Mouse (Mus musculus) activated CD4-positive, CD25-positive, alpha-beta regulatory T cell, adult 4 months (primary cell): ENCODE results near the gene Mob2. TPM values are rescaled to one million over a fixed set of nuclear protein-coding genes. Genes with fewer than 3 reads are reported as not detected.

Experiments
- ATAC-seq: one replicate; pipeline ENCODE4 v1.8.0; 2017
- polyA plus RNA-seq, 2 experiments: library from polyadenylated mRNA; unstranded; fragments of 100-300 nt; shearing (Covaris generic); gene quantifications; one replicate each; pipeline ENCODE4 v1.2.1; 2017

Mob2 gene
- polyA plus RNA-seq, 2 experiments from 2014 or later = 55.7 to 62.4 TPM

GRCm38 (mm10) chr7:142019699-142020098 lies 41.2 kb downstream of the Mob2 start:
- ATAC-seq = no peak

- ATAC-seq = peak; percentile 23
These were observed 44.3 kb downstream of the Mob2 start for GRCm38 (mm10) chr7:142016562-142016961.

GRCm38 (mm10) chr7:142001597-142002340 lies 59.1 kb downstream of the Mob2 start:
- ATAC-seq = no peak

- ATAC-seq = no peak
These were observed 60.2 kb downstream of the Mob2 start for GRCm38 (mm10) chr7:142000661-142001060.

- no peak for ATAC-seq
These were observed 66.7 kb downstream of the Mob2 start for GRCm38 (mm10) chr7:141994121-141994520.

- no peak for ATAC-seq
These were observed 69.7 kb downstream of the Mob2 start for GRCm38 (mm10) chr7:141991183-141991582.

GRCm38 (mm10) chr7:141988314-141988806 lies 72.5 kb downstream of the Mob2 start:
- ATAC-seq = no peak

GRCm38 (mm10) chr7:141981237-141981636 lies 79.6 kb downstream of the Mob2 start:
- ATAC-seq = no peak

GRCm38 (mm10) chr7:141979247-141979646 lies 81.6 kb downstream of the Mob2 start:
- no peak for ATAC-seq

GRCm38 (mm10) chr7:141978003-141978402 lies 82.9 kb downstream of the Mob2 start:
- ATAC-seq = no peak

GRCm38 (mm10) chr7:141972831-141973619 lies 87.8 kb downstream of the Mob2 start:
- ATAC-seq = no peak

- no peak for ATAC-seq
These were observed 94.6 kb downstream of the Mob2 start for GRCm38 (mm10) chr7:141966281-141966680.

GRCm38 (mm10) chr7:141962521-141962920 lies 98.3 kb downstream of the Mob2 start:
- no peak for ATAC-seq

- no peak for ATAC-seq
These were observed 99.4 kb downstream of the Mob2 start for GRCm38 (mm10) chr7:141961491-141961890.

GRCm38 (mm10) chr7:141960926-141961325 lies 99.9 kb downstream of the Mob2 start:
- ATAC-seq = no peak

GRCm38 (mm10) chr7:141959133-141959532 lies 101.7 kb downstream of the Mob2 start:
- ATAC-seq = no peak

Other genes with a start within 250 kb of the Mob2 start
- gene Muc5b, start 222.0 kb downstream of the Mob2 start, polyA plus RNA-seq = not detected
- gene Tollip, start 142.6 kb downstream of the Mob2 start, polyA plus RNA-seq = 10 to 100 TPM; 22.4 to 23.8 TPM
- gene Brsk2, start 111.3 kb downstream of the Mob2 start, polyA plus RNA-seq = under 1 TPM; 0.21 to 0.45 TPM
- gene Dusp8, start 34.8 kb upstream of the Mob2 start, polyA plus RNA-seq = under 1 TPM; 0.09 to 0.16 TPM
- not detected for gene Gm45618, start 59.7 kb upstream of the Mob2 start, polyA plus RNA-seq
- not detected for gene Gm39115, start 75.0 kb upstream of the Mob2 start, polyA plus RNA-seq
- not detected for gene Gm45337, start 83.5 kb upstream of the Mob2 start, polyA plus RNA-seq
- gene Gm29735, start 96.0 kb upstream of the Mob2 start, polyA plus RNA-seq = not detected
- not detected for gene Gm4553, start 104.7 kb upstream of the Mob2 start, polyA plus RNA-seq
- gene Krtap5-2, start 114.9 kb upstream of the Mob2 start, polyA plus RNA-seq = not detected
- not detected for gene Gm10153, start 129.3 kb upstream of the Mob2 start, polyA plus RNA-seq
- not detected for gene Krtap5-3, start 140.3 kb upstream of the Mob2 start, polyA plus RNA-seq
- gene Gm7579, start 150.8 kb upstream of the Mob2 start, polyA plus RNA-seq = not detected
- not detected for gene Krtap5-5, start 168.9 kb upstream of the Mob2 start, polyA plus RNA-seq
- gene Gm40460, start 180.0 kb upstream of the Mob2 start, polyA plus RNA-seq = not detected
- gene Gm2431, start 197.3 kb upstream of the Mob2 start, polyA plus RNA-seq = not detected
- not detected for gene Gm4559, start 213.3 kb upstream of the Mob2 start, polyA plus RNA-seq
- not detected for gene Krtap5-1, start 236.1 kb upstream of the Mob2 start, polyA plus RNA-seq
- not detected for gene Krtap5-4, start 242.5 kb upstream of the Mob2 start, polyA plus RNA-seq